Mouse (Mus musculus) liver, postnatal 0 days (tissue): ENCODE data around the gene Cr1l.

Experiments used
- CTCF ChIP-seq: sonication (generic); IDR thresholded peaks from 2 replicates; pipeline ENCODE4 v1.5.1; 2016; ENCODE audit warnings: antibody characterized with exemption, low read depth
- EP300 ChIP-seq: IDR thresholded peaks from 2 replicates; pipeline ENCODE4 v1.6.1; 2016; ENCODE audit warnings: antibody characterized with exemption, low read depth, mild to moderate bottlenecking

GRCm38 (mm10) chr1:195098004-195098403 lies 33.4 kb downstream of the Cr1l start:
- no peak for TF ChIP-seq EP300
- TF ChIP-seq CTCF, result no peak
